Mouse (Mus musculus): ENCODE data around the gene Lefty2.

- TF ChIP-seq USF2 (IDR thresholded peaks at IDR 0.05; ENCODE audit: borderline replicate concordance in 1 of 2, insufficient read depth in 1 of 2, low read depth in 1 of 2, low read length in 2 of 2) = no peak
- no peak for TF ChIP-seq UBTF (IDR thresholded peaks at IDR 0.05; ENCODE audit: borderline replicate concordance, insufficient read depth, low read depth, low read length)
- no peak for TF ChIP-seq GABPA (IDR thresholded peaks at IDR 0.05; ENCODE audit: low read depth, low read length)
- TF ChIP-seq POLR2A (IDR thresholded peaks at IDR 0.05; ENCODE audit: control insufficient read depth in 1 of 2, insufficient read depth in 1 of 2, low read depth in 1 of 2, low read length in 2 of 2, poor library complexity in 1 of 2) = no peak
- TF ChIP-seq CTCF (IDR thresholded peaks at IDR 0.05 in 2 of 3, conservative IDR thresholded peaks at IDR 0.05 in 1 of 3; ENCODE audit: control insufficient read depth in 1 of 3, insufficient read depth in 1 of 3, low read depth in 2 of 3, low read length in 3 of 3, poor library complexity in 1 of 3, severe bottlenecking in 1 of 3) = no peak
- TF ChIP-seq NELFE (IDR thresholded peaks at IDR 0.05; ENCODE audit: low read depth, low read length) = no peak
- TF ChIP-seq E2F4 (IDR thresholded peaks at IDR 0.05; ENCODE audit: borderline replicate concordance, low read depth, low read length) = no peak
- TF ChIP-seq MYB (IDR thresholded peaks at IDR 0.05; ENCODE audit: low read depth, low read length) = no peak
- TF ChIP-seq EP300 (IDR thresholded peaks at IDR 0.05; ENCODE audit: low read depth in 1 of 2, low read length in 2 of 2) = no peak
Measured at GRCm38 (mm10) chr1:180905876-180906275, 13.0 kb downstream of the Lefty2 start.

All from MEL (cell line).